Mouse (Mus musculus): ENCODE data around the gene Cspg5.

Gene Cspg5

GRCm38 (mm10) chr9:110243221-110243833 is at the start of gene Cspg5:
Gene Cspg5, plus strand, starts transcription at chr9:110243783.
- DNase-seq: no peak

DNA sequence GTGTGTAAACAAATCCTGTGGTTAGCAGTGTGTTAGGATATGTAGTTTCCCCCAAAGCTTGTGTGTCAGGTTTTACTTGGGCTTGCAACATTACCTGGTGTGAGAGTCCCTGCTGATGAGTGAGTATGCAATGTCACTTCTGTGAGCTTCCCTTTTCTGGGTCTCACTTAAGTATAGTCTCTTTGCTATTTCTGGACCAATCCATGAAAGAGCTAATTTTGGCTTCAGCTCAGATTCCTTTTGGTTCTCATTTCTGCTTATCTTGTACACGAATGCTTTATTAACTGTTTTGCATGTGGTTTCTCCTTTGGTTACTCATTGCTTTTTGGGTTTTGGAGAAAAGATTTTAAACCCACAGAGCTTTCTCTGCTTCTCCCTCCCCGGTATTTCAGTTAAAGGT is 43.7 kb upstream of the Cspg5 start:
- DNase-seq: no peak

DNA sequence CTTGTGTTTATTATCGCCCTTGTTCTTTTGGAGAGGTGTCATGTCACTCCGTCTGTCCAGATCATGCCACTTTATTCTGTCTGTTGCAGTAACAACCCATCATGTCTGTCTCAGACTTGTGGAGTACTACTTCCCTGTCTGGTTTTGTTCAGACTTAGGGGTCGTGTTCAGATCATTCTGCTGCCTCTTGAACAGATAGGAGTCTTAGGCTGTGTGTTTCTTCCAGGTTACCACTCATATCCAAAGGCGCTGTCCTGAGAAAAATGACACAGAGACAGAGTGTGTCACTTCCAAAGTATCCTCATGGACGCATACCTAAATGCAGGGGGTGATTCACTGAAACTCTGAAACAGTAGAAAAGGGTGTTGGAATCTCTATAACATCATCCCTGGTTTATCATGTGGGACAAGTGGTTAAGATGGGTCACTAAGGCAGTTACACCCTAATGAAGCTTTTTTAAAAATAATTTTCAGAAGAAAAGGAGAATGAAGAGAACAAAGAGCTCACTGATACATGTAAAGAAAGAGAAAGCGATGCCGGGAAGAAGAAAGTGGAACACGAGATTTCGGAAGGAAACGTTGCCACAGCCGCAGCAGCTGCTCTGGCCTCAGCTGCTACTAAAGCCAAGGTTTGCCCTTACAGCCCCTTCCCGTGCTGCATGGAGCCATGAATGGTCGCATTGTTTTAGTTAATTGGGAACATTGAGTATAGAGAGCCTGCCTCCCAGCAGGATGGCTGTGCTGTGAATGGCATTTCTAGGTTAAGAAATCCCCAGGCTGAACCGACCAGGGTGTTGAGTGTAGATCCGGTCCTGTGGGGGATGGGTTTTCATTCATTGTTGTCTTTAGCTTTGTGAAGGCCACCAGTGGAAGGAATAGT is 37.8 kb upstream of the Cspg5 start:
- DNase-seq: peak; percentile 15 to 21

GRCm38 (mm10) chr9:110206437-110206836 is 37.1 kb upstream of the Cspg5 start:
- no peak for DNase-seq

DNA sequence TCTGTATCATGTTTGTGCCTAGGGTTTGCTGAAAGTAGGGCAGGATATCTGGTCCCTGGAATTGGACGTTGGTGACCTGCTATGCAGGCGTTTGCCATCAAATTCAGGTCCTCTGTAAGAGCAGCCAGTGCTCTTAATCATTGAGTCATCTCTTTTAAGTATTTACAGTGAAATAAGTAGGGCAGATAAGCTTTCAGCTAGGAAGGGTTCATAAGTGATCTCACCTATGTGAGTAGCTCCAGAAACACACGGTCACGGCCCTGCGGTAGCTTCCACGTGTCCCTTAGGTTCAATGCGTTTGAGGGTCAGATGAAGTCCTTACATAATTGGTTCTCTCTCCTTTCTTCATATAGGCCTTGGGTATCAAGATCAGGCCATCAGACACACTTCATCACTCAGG is 35.3 kb upstream of the Cspg5 start:
- DNase-seq: no peak

DNA sequence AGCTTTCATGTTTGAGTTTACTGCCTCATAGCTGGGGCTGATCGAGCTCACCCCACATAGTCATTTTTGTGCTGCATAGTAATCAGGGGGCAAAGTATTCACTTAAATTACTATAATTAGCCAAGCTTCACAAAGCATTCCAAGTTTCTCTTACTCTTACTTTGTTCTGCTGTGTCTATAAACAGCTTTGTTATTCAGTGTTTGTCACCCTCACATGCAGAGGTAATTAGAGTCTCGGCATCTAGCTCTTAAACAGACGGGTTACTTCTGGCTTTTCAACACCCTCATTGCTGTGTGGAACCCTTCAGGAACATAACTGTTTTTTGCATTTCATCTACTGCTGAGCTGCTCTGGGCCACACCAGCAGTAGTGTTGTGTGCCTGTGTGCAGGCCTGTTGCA is 34.6 kb upstream of the Cspg5 start:
- DNase-seq: no peak

- no peak for DNase-seq
Observed at GRCm38 (mm10) chr9:110224273-110224672, 19.3 kb upstream of the Cspg5 start.

- DNase-seq: no peak
Observed at GRCm38 (mm10) chr9:110226191-110226590, 17.4 kb upstream of the Cspg5 start.

DNA sequence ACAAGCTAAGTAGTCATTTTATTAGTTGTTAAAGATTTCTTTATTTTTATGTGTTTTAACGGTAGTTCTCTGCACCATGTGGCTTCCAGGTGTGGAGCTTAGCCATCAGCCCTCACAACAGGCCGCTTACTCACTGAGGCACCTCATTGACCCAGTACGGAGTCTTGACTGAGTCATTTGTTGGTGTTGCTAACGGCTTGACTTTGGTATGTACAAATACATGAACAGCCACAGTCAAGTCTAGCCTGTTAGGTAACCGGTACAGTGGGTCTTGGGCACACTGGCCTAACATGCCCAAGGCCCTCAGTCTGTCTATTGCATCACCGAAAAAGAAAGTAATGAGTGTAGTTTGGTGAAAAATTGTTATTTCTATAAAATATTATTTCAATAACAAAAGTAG is 14.9 kb upstream of the Cspg5 start:
- no peak for DNase-seq

- DNase-seq: no peak
Observed at GRCm38 (mm10) chr9:110229112-110229511, 14.5 kb upstream of the Cspg5 start.

DNA sequence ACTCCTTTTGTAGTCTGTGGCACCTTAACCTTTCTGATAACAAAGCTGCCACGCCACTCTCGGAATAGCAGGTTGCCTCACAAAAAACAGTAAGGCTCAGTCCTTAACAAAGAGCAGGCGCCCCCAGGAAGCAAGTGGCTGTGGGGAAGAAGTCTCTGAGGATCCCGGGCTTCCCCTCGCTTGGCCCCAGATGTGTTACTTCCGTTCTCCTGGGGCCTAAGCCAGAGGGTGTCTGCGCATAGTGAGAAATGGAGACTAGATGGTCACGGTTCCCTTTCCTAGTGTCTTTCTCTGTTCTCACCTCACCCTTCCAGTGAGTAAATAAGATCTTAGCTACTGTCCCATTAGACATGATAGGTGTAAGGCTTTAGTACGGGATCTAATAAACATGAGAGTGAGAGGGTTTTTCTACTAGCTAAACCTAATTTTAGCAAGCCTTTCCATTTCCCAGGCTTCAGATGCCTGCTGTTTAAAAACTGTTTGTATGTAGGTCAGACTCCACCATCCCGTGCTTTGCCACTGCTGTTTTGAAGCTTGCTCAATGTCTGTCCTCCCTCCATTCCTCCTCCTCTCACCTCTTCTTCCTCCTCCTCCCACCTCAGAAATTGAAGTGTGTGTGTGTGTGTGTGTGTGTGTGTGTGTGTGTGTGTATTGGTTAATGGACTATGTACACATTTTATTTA is 13.9 kb upstream of the Cspg5 start:
- DNase-seq: peak; percentile 36 to 40

GRCm38 (mm10) chr9:110230395-110231071 is 13.1 kb upstream of the Cspg5 start:
- DNase-seq: peak; percentile 81 to 87

DNA sequence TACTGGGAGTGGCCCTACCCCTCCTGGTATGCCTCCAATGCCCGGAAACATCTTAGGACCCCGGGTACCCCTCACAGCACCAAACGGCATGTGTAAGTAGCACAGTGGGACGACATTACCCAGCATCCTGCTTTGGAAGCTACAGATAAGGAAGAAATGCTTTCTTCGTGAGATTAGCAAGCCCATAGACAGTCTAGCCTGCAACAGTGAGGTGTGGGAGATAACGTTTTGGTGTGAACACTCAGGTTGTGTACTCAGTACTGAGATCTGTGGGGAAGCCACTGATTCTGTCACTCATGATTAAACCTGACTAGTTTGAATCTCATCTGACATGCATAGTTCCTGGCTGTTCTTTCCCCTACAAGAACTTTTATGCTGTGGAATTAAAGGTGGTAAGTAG is 8.6 kb upstream of the Cspg5 start:
- no peak for DNase-seq

GRCm38 (mm10) chr9:110244567-110244888 is 945 bp downstream of the Cspg5 start:
- no peak for DNase-seq

- peak; percentile 73 to 76 for DNase-seq
Observed at GRCm38 (mm10) chr9:110244889-110245589, 1.5 kb downstream of the Cspg5 start.

DNA sequence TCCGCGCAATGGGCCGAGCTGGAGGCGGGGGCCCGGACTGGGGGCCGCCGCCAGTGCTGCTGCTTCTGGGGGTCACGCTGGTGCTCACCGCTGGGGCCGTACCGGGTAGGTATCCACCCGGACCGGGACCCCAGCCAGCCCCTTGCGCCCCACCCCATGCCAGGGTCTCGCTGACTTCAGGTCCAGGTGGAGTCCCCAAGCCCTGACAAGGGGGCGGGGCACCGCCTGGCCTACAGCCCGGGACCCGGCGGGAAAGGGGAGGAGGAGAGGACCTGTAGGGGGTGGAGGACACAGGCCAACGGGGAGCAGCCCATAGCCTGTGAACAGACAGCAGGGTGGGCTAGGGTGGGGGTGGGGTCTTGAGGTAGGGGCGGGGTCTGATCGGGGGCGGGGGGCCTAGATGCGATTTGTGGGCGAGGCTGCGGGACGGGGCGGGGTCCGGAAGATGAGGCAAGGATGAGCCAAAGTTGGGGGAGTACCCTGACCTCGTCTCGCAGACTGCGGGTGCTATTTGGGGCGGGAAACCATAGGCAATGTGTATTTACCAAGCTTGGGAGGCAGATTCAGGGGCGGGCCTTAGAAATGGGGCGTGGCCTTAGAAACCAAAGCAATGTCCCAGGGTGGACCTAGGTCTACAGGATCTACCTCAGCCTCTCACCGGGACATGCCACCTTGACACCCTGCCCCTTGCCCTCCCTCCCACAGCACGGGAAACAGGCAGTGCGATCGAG is 2.2 kb downstream of the Cspg5 start:
- peak; percentile 79 to 81 for DNase-seq

GRCm38 (mm10) chr9:110246321-110246640 is 2.7 kb downstream of the Cspg5 start:
- peak in 1 of 2 experiments; percentile 60 for DNase-seq

DNA sequence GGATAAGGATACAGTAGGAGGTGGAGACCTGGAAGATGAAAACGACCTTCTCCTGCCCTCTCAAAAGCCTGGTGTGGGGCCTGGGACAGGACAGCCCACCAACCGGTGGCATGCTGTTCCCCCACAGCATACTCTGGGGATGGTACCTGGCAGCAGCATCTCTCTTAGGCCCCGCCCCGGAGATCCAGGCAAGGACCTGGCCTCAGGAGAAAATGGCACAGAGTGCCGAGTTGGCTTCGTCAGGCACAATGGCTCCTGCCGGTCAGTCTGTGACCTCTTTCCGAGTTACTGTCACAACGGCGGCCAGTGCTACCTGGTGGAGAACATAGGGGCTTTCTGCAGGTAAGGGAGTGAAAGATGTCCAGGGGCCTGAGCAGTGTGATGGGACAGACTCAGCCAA is 3.5 kb downstream of the Cspg5 start:
- DNase-seq: no peak

GRCm38 (mm10) chr9:110248861-110249260 is 5.3 kb downstream of the Cspg5 start:
- DNase-seq: no peak

- DNase-seq: peak in 1 of 2 experiments; percentile 43
Observed at GRCm38 (mm10) chr9:110249823-110250543, 6.4 kb downstream of the Cspg5 start.

DNA sequence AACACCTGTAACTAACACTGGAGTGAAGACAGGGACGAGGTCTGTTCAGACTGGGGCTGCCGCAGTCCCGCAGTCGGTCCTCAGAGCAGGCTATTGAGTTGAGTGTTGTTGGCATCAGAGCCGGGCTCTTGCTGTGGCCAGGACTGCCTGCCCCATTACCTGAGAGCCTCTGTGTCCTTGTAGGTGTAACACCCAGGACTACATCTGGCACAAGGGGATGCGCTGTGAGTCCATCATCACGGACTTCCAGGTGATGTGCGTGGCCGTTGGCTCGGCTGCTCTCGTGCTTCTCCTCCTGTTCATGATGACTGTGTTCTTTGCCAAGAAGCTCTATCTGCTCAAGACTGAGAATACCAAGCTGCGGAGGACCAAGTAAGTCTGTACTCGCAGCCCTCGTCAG is 7.2 kb downstream of the Cspg5 start:
- DNase-seq: peak in 1 of 2 experiments; percentile 51
